Mouse (Mus musculus) left cerebral cortex, postnatal 36 days (tissue): Measurements from ENCODE around the gene Vsig10. TPM values are rescaled to one million over a fixed set of nuclear protein-coding genes. Genes with fewer than 3 reads are reported as not detected.
A peak's percentile ranks its signal among the peaks of the same experiment; 100 is the strongest.
"Not testable (repeated sequence)": the region's sequence is repeated elsewhere in the genome, so short reads cannot be mapped to it uniquely, and the experiment has no call there.

Experiments used
- DNase-seq, 2 experiments: peaks; one replicate each; pipeline ENCODE4 v3.0.0; 2021 to 2022; ENCODE audit warnings: low spot score in 2 of 2, mixed read lengths in 1 of 2
- intact Hi-C: fragments of 180-260 bp; cut with DNase I; formaldehyde crosslinking; loops from one replicate; pipeline ENCODE4 v1.15.1; 2025
- total RNA-seq, 2 experiments: library from RNA; stranded (reverse); gene quantifications; 2 replicates each; pipeline ENCODE4 v1.2.3; 2021

The Vsig10 gene
- 1 to 10 TPM; 2.7 to 2.9 TPM for total RNA-seq

DNA sequence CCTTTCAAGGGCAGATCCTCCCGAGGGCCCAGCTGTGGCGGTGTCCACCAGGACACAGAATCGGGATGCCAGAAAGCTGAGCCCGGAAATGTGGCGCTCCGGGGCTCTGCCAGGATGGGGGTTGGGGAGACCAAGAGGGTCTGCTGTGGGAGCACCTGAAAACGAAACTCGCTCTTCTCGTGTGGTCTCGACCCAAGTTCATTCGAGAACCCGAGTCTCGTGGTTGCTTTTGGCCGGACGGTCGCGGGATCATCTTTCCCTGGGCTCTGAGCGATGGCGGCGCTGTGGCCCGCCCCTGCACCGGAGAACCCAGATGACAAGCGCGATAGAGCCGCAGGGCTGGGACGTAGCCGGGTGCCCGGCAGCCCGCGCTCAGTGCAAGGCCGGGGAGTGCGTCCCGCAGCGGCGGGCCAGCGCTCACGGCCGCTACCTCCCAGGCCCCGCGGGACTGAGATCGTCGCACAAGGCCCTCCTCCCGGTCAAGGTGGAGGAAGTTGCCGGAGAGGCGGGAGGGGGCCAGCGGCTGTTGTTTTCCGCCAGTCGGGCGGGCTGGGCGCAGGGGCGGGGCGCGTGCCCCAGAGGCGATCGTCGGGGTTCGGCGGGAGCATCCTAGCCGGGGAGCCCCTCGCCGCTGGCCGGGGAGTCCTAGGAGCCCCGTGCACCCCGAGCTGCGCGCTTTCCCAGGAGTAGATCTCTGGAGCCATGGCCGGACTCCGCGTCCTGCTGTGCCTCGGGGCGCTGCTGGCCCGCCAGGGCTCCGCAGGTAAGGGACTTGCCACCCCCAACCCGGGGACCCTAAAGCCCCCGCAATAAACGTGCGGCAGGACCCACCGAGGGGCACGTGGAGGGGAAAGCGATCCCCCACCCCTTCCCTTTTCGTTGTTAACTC is at the start of gene Vsig10:
TSS of gene Vsig10 (plus strand) at position 343 of the 889 bp plus-strand sequence.
- intact Hi-C loops, result loop anchor here (5.0 kb wide), 1 partner anchor 38 kb away; the partner anchor contains the start of gene Wsb2
- DNase-seq, result peak; percentile 37 to 54

DNA sequence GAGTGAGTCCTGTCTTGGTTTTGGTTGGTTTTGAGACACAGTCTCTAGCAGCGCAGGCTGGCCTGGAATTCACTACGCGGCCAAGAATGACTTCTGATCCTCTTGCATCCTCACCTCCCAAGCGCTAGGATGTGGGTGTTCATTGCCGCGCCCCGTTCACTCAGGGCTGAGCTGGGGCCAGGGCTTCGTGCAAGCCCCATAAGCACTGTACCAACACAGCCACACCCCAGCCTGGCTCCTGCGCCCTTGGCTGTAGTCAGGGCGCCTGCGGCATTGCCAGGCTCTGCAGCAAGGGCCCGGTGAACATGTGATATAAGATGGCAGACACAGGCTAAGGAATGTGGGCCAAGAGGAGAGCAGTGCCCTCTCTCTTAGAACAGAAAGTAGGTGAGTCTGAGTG is 49.5 kb upstream of the Vsig10 start:
- intact Hi-C loops, result no loop called here

DNA sequence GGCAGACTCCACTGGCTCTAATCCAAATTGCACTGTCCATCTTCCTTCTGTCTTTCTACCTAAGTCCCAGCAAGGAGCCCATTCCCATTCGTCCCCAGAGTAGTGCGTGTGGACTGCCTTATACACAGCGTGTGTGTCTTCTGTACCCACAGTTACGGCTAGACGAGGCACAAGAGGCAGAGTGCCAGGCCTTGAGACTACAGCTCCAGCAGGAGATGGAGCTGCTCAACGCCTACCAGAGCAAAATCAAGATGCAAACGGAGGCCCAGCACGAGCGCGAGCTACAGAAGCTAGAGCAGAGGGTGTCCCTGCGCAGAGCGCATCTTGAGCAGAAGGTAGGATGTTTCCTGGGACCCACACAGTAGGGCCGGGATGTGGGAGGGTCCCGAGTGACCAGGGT is 46.9 kb upstream of the Vsig10 start:
- peak; percentile 77 to 82 for DNase-seq
- intact Hi-C loops, result no loop called here

More for the DNA sequence above, 49.5 kb upstream of the Vsig10 start:
- DNase-seq, result no peak

DNA sequence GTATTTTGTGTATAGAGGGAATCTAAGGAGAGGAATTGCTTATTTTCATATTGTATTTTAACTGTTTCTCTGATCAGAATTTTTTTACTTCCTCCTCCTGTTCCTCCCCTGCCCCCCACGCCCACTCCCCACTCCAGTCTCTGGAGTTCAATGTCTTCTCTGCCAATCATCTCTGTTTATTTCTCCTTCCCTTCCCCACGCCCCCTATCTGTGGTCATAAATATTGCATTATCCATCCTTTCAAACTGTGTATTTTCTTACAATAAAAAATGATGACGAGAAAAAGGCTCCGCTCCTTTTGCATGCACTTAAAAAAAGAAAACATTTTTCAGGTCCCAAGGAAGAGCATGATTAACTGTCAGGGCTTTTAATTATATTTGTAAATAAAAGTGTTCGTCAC is 44.1 kb upstream of the Vsig10 start:
- intact Hi-C loops, result no loop called here

DNA sequence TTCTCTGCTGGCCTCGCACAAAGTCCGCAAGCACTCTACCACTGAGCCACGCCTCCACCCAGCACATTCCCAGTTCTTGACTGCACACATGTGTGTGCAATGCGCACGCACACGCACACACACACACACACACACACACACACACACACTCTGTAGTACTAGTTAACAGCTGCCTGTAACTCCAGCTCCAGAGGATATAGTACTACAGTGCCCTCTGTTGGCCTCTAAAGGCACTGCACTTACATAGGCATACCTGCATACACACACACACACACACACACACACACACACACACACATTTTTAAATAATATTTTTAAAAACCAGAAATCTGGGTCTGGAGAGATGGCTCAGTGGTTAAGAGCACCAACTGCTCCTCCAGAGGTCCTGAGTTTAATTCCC is 41.1 kb upstream of the Vsig10 start:
- DNase-seq, result no peak
- intact Hi-C loops, result no loop called here

More for the DNA sequence above, 44.1 kb upstream of the Vsig10 start:
- no peak for DNase-seq

DNA sequence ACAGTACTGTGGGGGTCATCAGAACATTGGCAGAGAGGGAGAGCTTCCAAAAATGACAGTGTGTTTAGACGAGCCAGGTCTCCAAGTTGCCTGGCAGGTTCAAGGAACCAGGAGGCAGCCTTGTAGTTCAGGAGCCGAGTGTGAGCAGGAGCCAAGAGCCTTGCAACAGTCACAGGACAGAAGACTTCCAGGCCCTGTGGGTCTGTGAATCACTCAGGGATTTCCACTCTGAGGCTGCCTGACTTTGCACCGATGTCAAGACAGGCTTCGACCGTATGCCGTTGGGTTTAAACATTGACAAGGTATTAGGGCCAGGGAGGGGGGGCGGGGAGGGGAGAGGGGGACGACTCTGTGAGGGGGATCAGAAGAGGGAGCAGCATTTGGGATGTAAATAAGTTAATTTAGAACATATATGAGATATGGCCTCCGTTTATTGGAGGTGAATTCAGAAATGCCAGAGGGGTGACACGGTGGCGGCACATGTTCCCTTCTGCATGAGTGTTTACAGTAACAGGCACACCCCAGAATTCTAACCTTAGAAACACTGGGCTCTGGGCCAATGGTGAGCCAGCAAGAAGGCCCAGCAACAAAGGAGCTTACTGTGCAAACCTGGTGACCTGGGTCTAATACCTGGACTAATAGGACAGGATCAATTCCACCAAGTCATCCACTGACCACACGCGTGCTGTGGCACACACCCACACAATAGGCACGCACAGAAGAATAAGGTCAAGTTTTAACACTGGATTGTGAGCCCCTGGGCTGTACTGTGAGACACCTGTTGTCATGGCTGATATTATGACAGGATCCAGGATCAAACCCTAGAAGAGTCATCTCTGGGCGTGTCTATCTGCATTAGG is 39.8 kb upstream of the Vsig10 start:
- no peak for DNase-seq
- intact Hi-C loops, result no loop called here

DNA sequence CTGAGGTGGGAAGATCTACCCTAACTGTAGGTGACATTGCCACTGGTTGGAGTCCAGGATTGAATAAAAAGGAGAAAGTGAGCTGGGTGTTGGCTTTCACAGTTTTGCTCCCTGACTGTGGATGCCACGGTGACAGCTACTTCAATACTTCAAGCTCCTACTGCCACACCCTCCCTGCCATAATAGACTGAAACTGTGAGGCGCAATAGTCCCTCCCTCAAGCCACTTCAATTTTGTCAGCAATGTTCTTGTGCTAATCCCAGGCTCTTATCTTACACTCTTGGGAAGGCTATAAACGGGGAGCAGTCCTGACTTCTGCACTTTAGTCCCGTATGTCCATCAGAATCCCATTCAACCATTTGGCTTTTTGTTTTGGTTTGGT is 39.2 kb upstream of the Vsig10 start:
- intact Hi-C loops, result no loop called here
- DNase-seq, result no peak

DNA sequence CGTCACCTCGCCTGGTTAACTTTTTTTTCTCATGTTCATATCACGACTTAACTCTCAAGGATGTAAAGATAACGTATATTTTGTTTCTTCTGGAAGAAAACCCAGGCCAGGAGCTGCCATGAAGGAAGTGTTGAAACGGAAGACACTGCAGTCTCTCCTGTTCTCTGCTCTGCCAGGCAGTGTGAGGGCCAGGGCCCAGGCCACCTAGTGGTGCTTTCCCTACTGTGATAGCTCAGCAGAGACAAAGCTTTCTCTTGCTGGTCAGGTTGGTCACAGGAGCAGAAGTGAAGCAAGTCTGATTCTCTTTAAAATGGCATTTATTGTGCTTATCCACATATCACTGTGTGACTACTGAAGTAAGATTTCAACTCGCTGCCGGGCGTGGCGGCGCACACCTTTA is 37.3 kb upstream of the Vsig10 start:
- intact Hi-C loops, result no loop called here
- DNase-seq, result no peak

DNA sequence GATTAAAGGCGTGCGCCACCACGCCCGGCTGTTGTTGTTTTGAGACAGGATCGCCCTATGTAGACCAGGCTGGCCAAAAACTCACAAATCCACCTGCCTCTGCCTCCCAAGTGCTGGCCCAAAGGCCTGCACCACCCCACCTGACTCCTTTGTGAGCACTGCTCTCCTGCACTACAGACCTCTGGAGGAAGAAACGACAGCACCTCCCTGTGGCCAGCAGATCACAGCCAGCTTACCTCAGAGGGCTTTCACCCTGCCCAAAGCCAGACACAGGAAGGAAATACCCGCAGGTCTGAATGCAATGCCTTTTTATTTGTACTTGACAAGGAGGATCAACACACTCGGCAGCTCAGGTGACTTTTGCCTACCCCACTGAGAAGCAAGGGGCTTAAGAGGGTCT is 36.5 kb upstream of the Vsig10 start:
- DNase-seq, result no peak
- intact Hi-C loops, result no loop called here

DNA sequence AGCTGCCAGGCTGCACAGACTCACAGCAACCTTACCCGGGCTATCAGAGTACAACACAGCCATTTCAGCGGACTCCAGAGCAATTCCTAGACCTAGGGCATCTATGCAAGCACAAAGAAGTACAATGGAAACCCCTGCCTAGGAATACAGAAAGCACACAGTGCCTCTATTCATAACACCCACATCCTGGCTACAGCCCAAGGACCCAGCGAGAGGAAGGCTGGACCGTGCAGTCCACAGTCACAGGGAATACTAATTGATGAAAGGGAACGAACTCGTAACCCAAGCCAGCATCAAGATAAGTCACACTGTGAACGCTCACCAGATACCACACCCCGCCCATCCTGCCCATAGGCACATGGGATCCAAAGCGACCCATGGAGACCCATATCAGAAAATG is 34.9 kb upstream of the Vsig10 start:
- intact Hi-C loops, result no loop called here
- no peak for DNase-seq

DNA sequence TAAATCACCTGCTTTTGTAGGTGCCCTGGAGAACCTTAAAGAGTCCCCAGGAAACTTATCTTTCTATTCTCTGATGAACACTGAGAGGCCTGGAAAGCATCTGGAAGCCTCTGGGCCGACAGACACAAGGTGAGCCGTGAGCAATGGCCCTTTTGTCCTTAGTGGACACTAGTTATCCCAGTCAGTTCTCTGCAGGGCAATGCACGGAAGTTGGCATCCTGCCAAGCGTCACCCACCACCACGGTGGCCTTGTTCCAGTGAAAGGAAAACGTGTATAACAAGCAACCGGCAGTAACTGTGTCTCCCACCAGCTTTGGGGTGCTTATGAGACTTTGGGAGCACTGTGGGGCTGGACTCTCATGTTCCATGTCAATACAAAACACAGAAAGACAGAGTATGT is 34.2 kb upstream of the Vsig10 start:
- intact Hi-C loops, result loop anchor here (5.0 kb wide), 2 partner anchors 42 to 167 kb away; partner anchors contain the start of gene Suds3
- DNase-seq, result no peak

DNA sequence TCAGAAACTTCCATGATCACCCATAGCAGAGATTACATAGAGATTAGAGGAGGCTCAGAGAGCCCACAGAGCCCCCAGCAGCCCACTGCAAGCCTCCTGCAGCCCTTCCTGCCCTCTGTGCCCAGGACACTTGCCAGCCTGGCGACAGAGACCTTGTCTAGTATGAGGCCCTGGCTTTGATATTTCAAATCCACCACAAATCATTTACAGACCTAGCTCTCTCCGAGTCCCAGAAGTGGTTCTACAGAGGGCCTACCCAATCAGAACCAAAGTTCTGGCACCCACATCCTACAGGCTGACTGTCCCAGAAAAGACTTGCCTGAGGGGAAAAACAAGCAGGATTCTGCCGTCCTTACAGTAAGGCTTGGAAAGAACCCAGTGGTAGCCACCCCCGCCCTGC is 33.6 kb upstream of the Vsig10 start:
- intact Hi-C loops, result loop anchor here (5.0 kb wide), 2 partner anchors 43 to 168 kb away; partner anchors contain the start of gene Suds3

DNA sequence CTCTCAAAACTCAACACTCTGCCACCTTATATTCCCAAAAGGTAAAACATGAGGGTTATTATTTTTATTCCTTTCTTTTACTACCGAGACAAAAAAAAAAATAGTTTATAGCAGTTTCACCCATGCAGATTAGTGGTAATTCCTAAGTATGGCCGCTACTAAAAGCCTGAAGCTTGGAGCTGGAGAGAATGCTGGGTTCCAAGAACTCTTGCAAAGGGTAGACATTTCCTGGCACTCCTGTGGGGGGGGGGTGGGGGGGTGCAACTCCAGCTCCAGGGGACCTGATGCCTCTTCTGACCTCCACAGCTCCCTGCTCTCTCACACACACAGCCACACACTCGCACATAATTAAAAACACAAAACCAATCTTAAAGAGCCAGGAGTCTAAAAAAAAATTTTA is 32.6 kb upstream of the Vsig10 start:
- DNase-seq, result no peak
- intact Hi-C loops, result loop anchor here (5.0 kb wide), 2 partner anchors 44 to 169 kb away; partner anchors contain the start of gene Suds3

More for the DNA sequence above, 33.6 kb upstream of the Vsig10 start:
- DNase-seq, result no peak

DNA sequence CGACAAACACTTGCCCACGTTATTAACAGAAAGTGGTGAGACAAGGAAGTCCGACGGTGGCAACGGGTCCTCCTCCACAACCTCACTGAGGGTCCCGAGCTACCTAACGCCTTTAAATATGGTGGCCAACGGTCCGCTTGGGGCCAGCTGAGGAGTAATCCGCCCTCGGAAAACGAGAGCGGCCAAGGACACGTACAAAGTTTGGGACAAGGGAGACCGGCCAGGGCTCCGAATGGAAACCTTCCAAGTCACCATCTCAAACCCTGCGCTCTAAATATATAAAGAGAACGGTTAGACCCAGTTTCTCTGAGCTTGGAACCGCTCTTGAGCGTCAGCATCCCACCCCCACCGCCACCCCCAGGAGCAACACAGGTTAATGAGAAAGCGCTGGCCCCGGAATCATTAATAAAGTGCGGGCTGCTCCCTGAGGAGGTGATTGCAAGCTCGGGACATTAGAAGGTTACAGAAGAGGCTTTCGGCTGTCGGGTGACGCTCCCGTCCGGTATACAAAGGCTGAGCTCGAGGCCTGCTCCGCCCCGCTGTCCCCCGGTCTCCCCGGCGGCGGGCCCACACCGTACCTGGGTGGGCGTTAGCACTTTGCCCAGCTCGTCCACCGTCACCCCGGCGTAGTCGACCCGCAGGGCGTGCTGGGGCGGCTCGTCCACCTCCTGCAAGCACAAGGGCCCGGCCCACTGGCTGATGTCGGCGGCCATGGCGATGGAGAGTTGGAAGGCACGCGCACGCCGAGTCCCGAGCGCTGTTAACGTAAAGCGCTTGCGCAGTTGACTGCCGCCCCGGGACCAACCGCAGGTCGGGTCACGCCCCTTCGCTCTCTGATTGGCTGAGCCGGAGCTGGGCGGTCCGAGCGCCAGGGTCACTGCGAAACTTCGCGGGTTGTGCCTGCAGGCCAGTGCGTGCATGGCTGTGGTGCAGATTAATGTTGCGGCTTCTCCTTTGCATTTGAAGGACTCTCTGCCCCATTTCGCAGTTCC is 31.8 kb upstream of the Vsig10 start, which contains the start of gene Pebp1:
TSS of gene Pebp1 (minus strand) at position 795 of the 992 bp plus-strand sequence.
- intact Hi-C loops, result loop anchor here (5.0 kb wide), 2 partner anchors 45 to 170 kb away; partner anchors contain the start of gene Suds3

DNA sequence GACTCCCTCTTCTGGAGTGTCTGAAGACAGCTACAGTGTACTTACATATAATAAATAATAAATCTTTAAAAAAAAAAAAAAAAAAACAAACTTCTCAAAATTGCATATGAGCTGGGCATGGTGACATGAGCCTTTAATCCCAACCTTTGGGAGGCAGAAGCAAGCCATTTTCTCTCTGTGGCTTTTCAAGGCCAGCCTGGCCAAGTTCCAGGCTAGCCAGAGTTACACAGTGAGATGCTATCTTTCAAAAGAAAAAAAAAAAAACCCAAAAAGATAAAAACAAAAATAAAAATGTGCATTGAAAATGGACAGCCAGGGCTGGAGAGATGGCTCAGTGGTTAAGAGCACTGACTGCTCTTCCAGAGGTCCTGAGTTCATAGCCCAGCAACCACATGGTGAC is 29.2 kb upstream of the Vsig10 start:
- no peak for DNase-seq
- intact Hi-C loops, result loop anchor here (5.0 kb wide), 2 partner anchors 47 to 172 kb away; partner anchors contain the start of gene Suds3

More for the DNA sequence above, 31.8 kb upstream of the Vsig10 start, which contains the start of gene Pebp1:
- peak; percentile 93 for DNase-seq

DNA sequence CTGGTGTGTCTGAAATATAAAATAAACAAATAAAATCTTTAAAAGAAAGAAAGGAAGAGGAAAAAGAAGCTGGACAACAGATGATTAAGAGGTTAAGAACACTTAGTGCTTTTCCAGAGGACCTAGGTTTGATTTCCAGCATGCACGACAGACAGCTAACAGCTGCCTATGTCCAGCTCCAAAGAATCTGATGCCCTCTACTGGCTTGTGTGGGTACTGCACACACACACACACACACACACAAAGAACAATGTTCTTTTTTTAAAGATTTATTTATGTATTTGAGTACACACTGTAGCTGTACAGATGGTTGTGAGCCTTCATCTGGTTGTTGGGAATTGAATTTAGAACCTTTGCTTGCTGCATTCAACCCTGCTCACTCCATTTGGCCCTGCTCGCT is 28.8 kb upstream of the Vsig10 start:
- DNase-seq, result no peak
- intact Hi-C loops, result no loop called here

DNA sequence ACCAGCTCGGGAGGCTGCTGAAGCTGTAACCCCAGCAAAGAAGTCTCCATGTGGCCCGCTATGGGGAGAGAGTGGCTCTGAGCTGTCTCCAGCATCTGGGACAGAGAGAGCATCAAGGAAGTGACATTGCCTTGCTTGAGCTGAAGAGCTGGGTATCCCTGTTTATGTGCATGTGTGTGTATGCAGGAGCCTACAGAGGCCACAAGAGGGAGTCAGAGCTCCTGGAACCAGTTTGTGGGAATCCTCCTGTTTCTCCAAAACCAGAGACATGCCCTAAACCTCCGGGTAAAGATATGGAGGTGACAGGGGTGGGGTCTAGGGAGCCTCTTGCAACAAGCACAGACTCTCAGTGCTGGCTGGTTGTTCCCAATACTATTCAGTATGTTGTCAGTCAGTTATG is 27.6 kb upstream of the Vsig10 start:
- intact Hi-C loops, result no loop called here

DNA sequence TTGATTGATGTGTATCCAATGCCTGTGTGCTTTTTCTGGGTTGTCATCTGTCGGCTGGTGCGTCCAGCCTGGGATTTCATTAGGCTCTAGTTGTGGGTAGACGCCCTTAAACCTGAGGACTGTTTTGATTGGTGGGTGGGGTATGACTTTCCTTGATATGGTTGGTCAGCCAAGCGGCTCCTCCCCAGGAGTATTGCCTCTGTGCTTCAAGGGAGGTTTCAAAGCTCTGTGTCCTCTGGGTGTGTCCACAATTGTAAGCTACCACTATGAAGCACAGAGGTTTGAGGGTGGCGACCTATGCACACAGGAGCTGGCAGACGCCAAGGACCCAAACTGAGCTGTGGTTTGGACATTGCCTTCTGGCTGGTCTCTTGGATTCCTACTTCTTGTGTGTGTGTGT is 26.3 kb upstream of the Vsig10 start:
- DNase-seq, result no peak
- intact Hi-C loops, result no loop called here

More for the DNA sequence above, 27.6 kb upstream of the Vsig10 start:
- DNase-seq, result no peak

DNA sequence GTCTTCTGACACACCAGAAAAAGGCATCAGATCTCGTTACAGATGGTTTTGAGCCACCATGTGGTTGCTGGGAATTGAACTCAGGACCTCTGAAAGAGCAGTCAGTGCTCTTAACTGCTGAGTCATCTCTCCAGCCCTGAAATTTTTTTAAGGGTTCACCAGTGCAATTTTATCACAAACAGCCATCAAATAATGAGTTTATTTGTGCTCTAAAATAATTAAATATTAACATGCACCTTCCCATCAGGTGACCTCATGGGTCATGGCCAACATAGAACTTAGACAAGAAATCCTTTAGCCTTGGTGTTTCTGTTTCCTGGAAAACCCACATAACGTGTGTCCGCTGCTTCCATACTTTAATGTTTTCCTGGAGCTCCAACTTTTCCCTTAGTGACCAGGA is 25.1 kb upstream of the Vsig10 start:
- DNase-seq, intact Hi-C loops: not testable (repeated sequence)
